Mouse (Mus musculus): Measurements from ENCODE around the gene Gm3020. TPM values are rescaled to one million over a fixed set of nuclear protein-coding genes. Genes with fewer than 3 reads are reported as not detected.
"Not testable (repeated sequence)": the region's sequence is repeated elsewhere in the genome, so short reads cannot be mapped to it uniquely, and the experiment has no call there.

Gm3020 gene
- total RNA-seq (2014; rRNA removed) (not detected in 2 replicates), polyA plus RNA-seq (2012; rRNA removed) (not detected in 2 replicates)

GRCm38 (mm10) chr14:3651730-3652129, at the start of gene Gm3020:
Gene Gm3020, plus strand, starts transcription at chr14:3652030.
- not testable (repeated sequence) for H3K27ac ChIP-seq (replicated peaks; ENCODE audit: insufficient read depth, low read depth, low read length); H3K27me3 ChIP-seq (ENCODE audit: control insufficient read depth, insufficient read depth, low read length); H3K36me3 ChIP-seq (ENCODE audit: control insufficient read depth, insufficient read depth, low read length); H3K79me2 ChIP-seq (ENCODE audit: control insufficient read depth, insufficient read depth, low read length); H3K4me3 ChIP-seq (ENCODE audit: insufficient read depth, low read depth, low read length); DNase-seq (ENCODE audit: extremely low read depth, low read depth, low spot score); H3K4me1 ChIP-seq (ENCODE audit: control insufficient read depth, insufficient read depth, low read length); H3K9ac ChIP-seq (ENCODE audit: low read depth, low read length)
- WGBS, result no CpG with 5 or more reads among the region's 32 CpGs

- WGBS, result no CpG with 5 or more reads among the region's 2 CpGs
- H3K27ac ChIP-seq (replicated peaks; ENCODE audit: insufficient read depth, low read depth, low read length); H3K79me2 ChIP-seq (ENCODE audit: control insufficient read depth, insufficient read depth, low read length); H3K4me3 ChIP-seq (ENCODE audit: insufficient read depth, low read depth, low read length); H3K36me3 ChIP-seq (ENCODE audit: control insufficient read depth, insufficient read depth, low read length); H3K9ac ChIP-seq (ENCODE audit: low read depth, low read length); DNase-seq (ENCODE audit: extremely low read depth, low read depth, low spot score); H3K27me3 ChIP-seq (ENCODE audit: control insufficient read depth, insufficient read depth, low read length); H3K4me1 ChIP-seq (ENCODE audit: control insufficient read depth, insufficient read depth, low read length): not testable (repeated sequence)
These were observed 17.6 kb upstream of the Gm3020 start, which contains the start of gene Gm3012 for GRCm38 (mm10) chr14:3634212-3634611. Gene Gm3012, plus strand, starts transcription at chr14:3634512.

- no CpG with 5 or more reads among the region's 3 CpGs for WGBS
- not testable (repeated sequence) for DNase-seq (ENCODE audit: extremely low read depth, low read depth, low spot score)
These were observed 36.7 kb downstream of the Gm3020 start, which contains the start of gene Gm3043 for GRCm38 (mm10) chr14:3688483-3688882. Gene Gm3043, plus strand, starts transcription at chr14:3688783.

More at GRCm38 (mm10) chr14:3688483-3688882, 36.7 kb downstream of the Gm3020 start, which contains the start of gene Gm3043:
- not testable (repeated sequence) for H3K27me3 ChIP-seq (ENCODE audit: control insufficient read depth, insufficient read depth, low read length); H3K79me2 ChIP-seq (ENCODE audit: control insufficient read depth, insufficient read depth, low read length); H3K27ac ChIP-seq (replicated peaks; ENCODE audit: insufficient read depth, low read depth, low read length); H3K4me3 ChIP-seq (ENCODE audit: insufficient read depth, low read depth, low read length); H3K36me3 ChIP-seq (ENCODE audit: control insufficient read depth, insufficient read depth, low read length); H3K9ac ChIP-seq (ENCODE audit: low read depth, low read length); H3K4me1 ChIP-seq (ENCODE audit: control insufficient read depth, insufficient read depth, low read length)

Other genes starting within 250 kb of the Gm3020 start
- not detected in 2 replicates for gene Gm10409, start 239.4 kb upstream of the Gm3020 start, total RNA-seq (2014; rRNA removed)
- gene Gm10409, start 239.4 kb upstream of the Gm3020 start, polyA plus RNA-seq (2012; rRNA removed), result not detected in 2 replicates
- gene Gm3005, start 223.9 kb upstream of the Gm3020 start, total RNA-seq (2014; rRNA removed), result not detected in 2 replicates
- not detected in 2 replicates for gene Gm3005, start 223.9 kb upstream of the Gm3020 start, polyA plus RNA-seq (2012; rRNA removed)
- gene Gm10408, start 202.7 kb upstream of the Gm3020 start, total RNA-seq (2014; rRNA removed), result not detected in 2 replicates
- gene Gm10408, start 202.7 kb upstream of the Gm3020 start, polyA plus RNA-seq (2012; rRNA removed), result not detected in 2 replicates
- gene Gm3012, start 17.5 kb upstream of the Gm3020 start, total RNA-seq (2014; rRNA removed), result not detected in 2 replicates
- not detected in 2 replicates for gene Gm3012, start 17.5 kb upstream of the Gm3020 start, polyA plus RNA-seq (2012; rRNA removed)
- gene Gm3043, start 36.8 kb downstream of the Gm3020 start, total RNA-seq (2014; rRNA removed), result not detected in 2 replicates
- not detected in 2 replicates for gene Gm3043, start 36.8 kb downstream of the Gm3020 start, polyA plus RNA-seq (2012; rRNA removed)
- gene Gm3002, start 158.0 kb downstream of the Gm3020 start, total RNA-seq (2014; rRNA removed), result not detected in 2 replicates
- not detected in 2 replicates for gene Gm3002, start 158.0 kb downstream of the Gm3020 start, polyA plus RNA-seq (2012; rRNA removed)
- gene Gm3033, start 194.2 kb downstream of the Gm3020 start, total RNA-seq (2014; rRNA removed), result not detected in 2 replicates
- not detected in 2 replicates for gene Gm3033, start 194.2 kb downstream of the Gm3020 start, polyA plus RNA-seq (2012; rRNA removed)
- not detected in 2 replicates for gene Gm2916, start 232.1 kb downstream of the Gm3020 start, total RNA-seq (2014; rRNA removed)
- not detected in 2 replicates for gene Gm2916, start 232.1 kb downstream of the Gm3020 start, polyA plus RNA-seq (2012; rRNA removed)

Measured in liver, adult 2 months (tissue).